In the genomic region with DNA sequence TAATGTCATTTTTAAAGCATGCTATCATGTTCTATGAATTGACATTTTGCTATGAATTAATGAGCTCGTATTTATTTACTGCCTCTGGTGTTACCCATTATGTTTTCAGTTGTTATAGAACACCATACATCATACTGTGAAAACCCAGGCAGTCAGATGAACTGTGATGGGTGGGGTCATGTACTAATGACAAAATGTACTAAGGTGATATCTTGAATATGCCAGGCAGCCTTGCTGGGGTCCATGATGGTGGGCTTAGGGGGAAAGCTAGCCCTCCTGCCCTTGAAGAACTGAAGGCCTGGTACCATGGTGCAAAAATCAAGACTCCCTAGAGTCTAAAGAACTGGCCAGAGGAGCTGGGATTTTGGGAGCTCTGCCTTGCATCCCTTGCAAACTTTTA, we compare ENCODE assay signal across 8 mouse cellular contexts. TPM values are rescaled to one million over a fixed set of nuclear protein-coding genes. Genes with fewer than 3 reads are reported as not detected.
A peak's percentile ranks its signal among the peaks of the same experiment; 100 is the strongest.
DNase-seq lines count a peak whose midpoint lies in the region; ATAC-seq lines count a peak whose summit lies in the region.

No protein-coding gene starts in this region.

- no peak overlapping the region for H3K9ac ChIP-seq in kidney, embryonic 14.5 days (ENCODE audit: low read depth, low read length)
- H3K9ac ChIP-seq in midbrain, embryonic 12.5 days (replicated peaks) = no peak overlapping the region

- 83% methylated on average over 1 of the region's 1 CpGs for WGBS in kidney, embryonic 14.5 days
- WGBS in embryonic facial prominence, embryonic 10.5 days = 88% methylated on average over 1 of the region's 1 CpGs
- 90% methylated on average over 1 of the region's 1 CpGs for WGBS in hindbrain, embryonic 10.5 days
- WGBS in midbrain, embryonic 12.5 days = 91% methylated on average over 1 of the region's 1 CpGs

- no peak for ATAC-seq in kidney, embryonic 14.5 days (ENCODE audit: low FRiP score, low TSS enrichment)
- ATAC-seq in midbrain, embryonic 12.5 days (ENCODE audit: low FRiP score, low read depth) = no peak; the same call in 1 of the 2 replicates

- DNase-seq in kidney, postnatal 14 days = no peak
- DNase-seq in embryonic facial prominence, embryonic 10.5 days (ENCODE audit: low spot score) = no peak
- no peak for DNase-seq in hindbrain, embryonic 10.5 days (ENCODE audit: low spot score)
- no peak for DNase-seq in adrenal gland, postnatal 25 days
- no peak for DNase-seq in thymus, postnatal 25 days
- DNase-seq in adrenal gland, postnatal 14 days = no peak

- H3K9me3 ChIP-seq in kidney, embryonic 14.5 days (ENCODE audit: control insufficient read depth, low read length) = no peaks in the 10 kb centered on the region
- no peaks in the 10 kb centered on the region for H3K9me3 ChIP-seq in embryonic facial prominence, embryonic 10.5 days
- H3K9me3 ChIP-seq in hindbrain, embryonic 10.5 days = no peaks in the 10 kb centered on the region
- H3K9me3 ChIP-seq in midbrain, embryonic 12.5 days = no peaks in the 10 kb centered on the region

- no peak overlapping the region for H3K4me3 ChIP-seq in kidney, embryonic 14.5 days (ENCODE audit: low read length)
- H3K4me3 ChIP-seq in embryonic facial prominence, embryonic 10.5 days = peak overlapping the region; percentile 49; the same call in 1 of the 2 replicates
- no peak overlapping the region; the same call in 1 of the 2 replicates for H3K4me3 ChIP-seq in hindbrain, embryonic 10.5 days
- no peak overlapping the region for H3K4me3 ChIP-seq in midbrain, embryonic 12.5 days

- H3K4me1 ChIP-seq in kidney, embryonic 14.5 days (ENCODE audit: control insufficient read depth, insufficient read depth, low read length) = peaks cover 7% of the 10 kb centered on the region; the same call in 1 of the 2 replicates
- H3K4me1 ChIP-seq in embryonic facial prominence, embryonic 10.5 days = peaks cover 12% of the 10 kb centered on the region
- H3K4me1 ChIP-seq in hindbrain, embryonic 10.5 days (replicated peaks) = peaks cover 13% of the 10 kb centered on the region
- peaks cover 13% of the 10 kb centered on the region for H3K4me1 ChIP-seq in midbrain, embryonic 12.5 days

- H3K4me2 ChIP-seq in kidney, embryonic 14.5 days (replicated peaks; ENCODE audit: low read depth, low read length) = peak overlapping the region; percentile 49; the same call in 1 of the 2 replicates
- H3K4me2 ChIP-seq in midbrain, embryonic 12.5 days (replicated peaks) = no peak overlapping the region; the same call in 1 of the 2 replicates

- no peaks in the 10 kb centered on the region for H3K36me3 ChIP-seq in kidney, embryonic 14.5 days (ENCODE audit: control insufficient read depth, insufficient read depth, low read length)
- no peaks in the 10 kb centered on the region for H3K36me3 ChIP-seq in embryonic facial prominence, embryonic 10.5 days (replicated peaks)
- no peaks in the 10 kb centered on the region for H3K36me3 ChIP-seq in hindbrain, embryonic 10.5 days
- H3K36me3 ChIP-seq in midbrain, embryonic 12.5 days = no peaks in the 10 kb centered on the region

- H3K27me3 ChIP-seq in kidney, embryonic 14.5 days (ENCODE audit: control insufficient read depth, insufficient read depth, low read length) = no peaks in the 10 kb centered on the region
- H3K27me3 ChIP-seq in embryonic facial prominence, embryonic 10.5 days (replicated peaks; ENCODE audit: low read depth, poor library complexity, severe bottlenecking) = no peaks in the 10 kb centered on the region
- no peaks in the 10 kb centered on the region for H3K27me3 ChIP-seq in hindbrain, embryonic 10.5 days (ENCODE audit: insufficient read depth, poor library complexity, severe bottlenecking)
- no peaks in the 10 kb centered on the region for H3K27me3 ChIP-seq in midbrain, embryonic 12.5 days

- peak overlapping the region; percentile 63; the same call in 1 of the 2 replicates for H3K27ac ChIP-seq in kidney, embryonic 14.5 days (ENCODE audit: low read depth, low read length)
- peak overlapping the region; percentile 81 for H3K27ac ChIP-seq in embryonic facial prominence, embryonic 10.5 days (replicated peaks)
- H3K27ac ChIP-seq in hindbrain, embryonic 10.5 days = peak overlapping the region; percentile 82
- H3K27ac ChIP-seq in midbrain, embryonic 12.5 days (replicated peaks) = peak overlapping the region; percentile 85

RNA-seq across cellular contexts. Expression of a gene that starts 8.0 kb away (rescaled TPM):
- polyA plus RNA-seq in kidney, embryonic 14.5 days (2014; fragmentation: Nextera tagmentation; extraction: Ambion mirVana) = 11.7 and 20.1 TPM in 2 replicates
- 16.0 and 16.2 TPM in 2 replicates for polyA plus RNA-seq in embryonic facial prominence, embryonic 10.5 days (2016; fragmentation: Nextera tagmentation; extraction: Ambion mirVana)
- polyA plus RNA-seq in hindbrain, embryonic 10.5 days (2016; fragmentation: Nextera tagmentation; extraction: Ambion mirVana) = 12.7 and 13.2 TPM in 2 replicates
- polyA plus RNA-seq in midbrain, embryonic 12.5 days (2016; fragmentation: Nextera tagmentation; extraction: Ambion mirVana) = 14.9 and 15.4 TPM in 2 replicates
- total RNA-seq in adrenal gland, postnatal 25 days (2021) = 15.7 and 24.2 TPM in 2 replicates
- total RNA-seq in adrenal gland, postnatal 14 days (2021) = 13.3 and 16.7 TPM in 2 replicates

RNA-seq across cellular contexts. Expression of a gene that starts 31.7 kb away (rescaled TPM):
- polyA plus RNA-seq in kidney, embryonic 14.5 days (2014; fragmentation: Nextera tagmentation; extraction: Ambion mirVana) = 1,237 and 1,509 TPM in 2 replicates
- polyA plus RNA-seq in embryonic facial prominence, embryonic 10.5 days (2016; fragmentation: Nextera tagmentation; extraction: Ambion mirVana) = 1,151 and 1,166 TPM in 2 replicates
- polyA plus RNA-seq in hindbrain, embryonic 10.5 days (2016; fragmentation: Nextera tagmentation; extraction: Ambion mirVana) = 1,379 and 1,527 TPM in 2 replicates
- polyA plus RNA-seq in midbrain, embryonic 12.5 days (2016; fragmentation: Nextera tagmentation; extraction: Ambion mirVana) = 1,734 and 1,740 TPM in 2 replicates
- total RNA-seq in adrenal gland, postnatal 25 days (2021) = 302 and 339 TPM in 2 replicates
- total RNA-seq in adrenal gland, postnatal 14 days (2021) = 432 and 438 TPM in 2 replicates

RNA-seq across cellular contexts. Expression of a gene that starts 57.5 kb away (rescaled TPM):
- 324 and 348 TPM in 2 replicates for polyA plus RNA-seq in kidney, embryonic 14.5 days (2014; fragmentation: Nextera tagmentation; extraction: Ambion mirVana)
- 392 and 405 TPM in 2 replicates for polyA plus RNA-seq in embryonic facial prominence, embryonic 10.5 days (2016; fragmentation: Nextera tagmentation; extraction: Ambion mirVana)
- 366 and 386 TPM in 2 replicates for polyA plus RNA-seq in hindbrain, embryonic 10.5 days (2016; fragmentation: Nextera tagmentation; extraction: Ambion mirVana)
- 328 TPM in 2 replicates for polyA plus RNA-seq in midbrain, embryonic 12.5 days (2016; fragmentation: Nextera tagmentation; extraction: Ambion mirVana)
- 236 and 263 TPM in 2 replicates for total RNA-seq in adrenal gland, postnatal 25 days (2021)
- 198 and 214 TPM in 2 replicates for total RNA-seq in adrenal gland, postnatal 14 days (2021)
